Mouse (Mus musculus) common myeloid progenitor, adult 5-6 weeks (primary cell): ENCODE measurements at regions not wholly inside any gene's neighbourhood (a gene's known extent, or its start where the extent isn't known, plus 50 kb on each side); places are given as distances from the start of the nearest gene placed in this dataset.

Experiments used
- ATAC-seq: replicated peaks from 2 replicates; pipeline ENCODE4 v1.8.0; 2016; ENCODE audit warnings: low read depth, mild to moderate bottlenecking, moderate TSS enrichment, inconsistent platforms; ENCODE audit not compliant: poor library complexity, severe bottlenecking

DNA sequence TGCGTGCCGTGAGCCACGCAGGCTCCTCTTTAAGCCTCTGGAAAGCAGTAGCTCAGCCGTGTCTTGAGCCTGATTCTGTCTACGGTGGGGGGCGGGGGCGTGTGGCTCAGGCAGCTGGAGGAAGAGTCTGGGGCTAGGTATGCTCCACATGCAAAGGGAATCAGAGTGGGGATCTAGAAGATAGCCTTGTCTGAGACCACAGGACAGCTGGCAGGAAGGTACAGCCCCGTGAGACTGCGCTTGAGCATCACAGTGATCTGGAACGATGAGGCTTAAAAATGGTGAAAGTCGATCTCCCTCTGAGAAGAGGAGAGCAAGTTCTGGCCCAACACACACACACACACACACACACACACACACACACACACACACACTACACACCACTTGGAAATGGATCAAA lies 488.7 kb downstream of the Fam19a5 start:
- no peak for ATAC-seq

DNA sequence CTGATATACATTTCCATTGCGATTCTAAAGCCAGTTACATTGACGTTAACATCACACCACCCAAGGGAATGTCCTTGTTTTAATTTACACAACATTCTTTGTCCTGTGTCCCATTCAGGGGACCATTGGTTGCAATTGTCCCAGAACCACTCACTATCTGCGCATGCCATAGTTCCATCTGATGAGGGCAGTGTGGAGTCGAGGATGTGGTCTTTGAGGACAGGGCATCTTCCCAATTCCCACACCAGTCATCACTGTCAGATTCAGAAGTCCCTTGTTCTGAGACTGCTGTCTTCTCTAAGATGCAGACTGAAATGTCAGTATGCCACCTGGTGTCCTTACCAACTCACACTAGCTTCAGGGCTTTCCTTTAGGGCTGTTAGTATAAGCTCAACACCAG lies 489.6 kb downstream of the Fam19a5 start:
- ATAC-seq, result no peak

DNA sequence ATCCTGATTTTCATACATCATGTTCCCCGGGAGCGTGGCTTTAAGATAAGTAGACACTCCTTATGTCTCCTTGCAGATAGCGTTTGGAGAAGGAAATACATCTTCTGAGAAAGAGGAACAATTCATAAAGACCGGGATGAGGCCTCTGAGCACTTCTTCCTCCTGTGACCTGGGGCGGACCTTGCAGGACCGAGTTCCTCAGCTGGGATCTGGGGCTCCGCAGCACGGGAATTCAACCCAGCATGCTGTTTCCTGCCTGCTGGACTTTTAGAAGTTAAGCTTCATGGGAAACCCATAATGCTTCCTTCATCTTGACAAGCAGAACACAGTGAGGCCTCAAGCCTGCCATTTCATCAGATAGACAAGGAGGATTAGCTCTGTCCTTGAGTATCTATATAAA lies 491.4 kb downstream of the Fam19a5 start:
- no peak for ATAC-seq

DNA sequence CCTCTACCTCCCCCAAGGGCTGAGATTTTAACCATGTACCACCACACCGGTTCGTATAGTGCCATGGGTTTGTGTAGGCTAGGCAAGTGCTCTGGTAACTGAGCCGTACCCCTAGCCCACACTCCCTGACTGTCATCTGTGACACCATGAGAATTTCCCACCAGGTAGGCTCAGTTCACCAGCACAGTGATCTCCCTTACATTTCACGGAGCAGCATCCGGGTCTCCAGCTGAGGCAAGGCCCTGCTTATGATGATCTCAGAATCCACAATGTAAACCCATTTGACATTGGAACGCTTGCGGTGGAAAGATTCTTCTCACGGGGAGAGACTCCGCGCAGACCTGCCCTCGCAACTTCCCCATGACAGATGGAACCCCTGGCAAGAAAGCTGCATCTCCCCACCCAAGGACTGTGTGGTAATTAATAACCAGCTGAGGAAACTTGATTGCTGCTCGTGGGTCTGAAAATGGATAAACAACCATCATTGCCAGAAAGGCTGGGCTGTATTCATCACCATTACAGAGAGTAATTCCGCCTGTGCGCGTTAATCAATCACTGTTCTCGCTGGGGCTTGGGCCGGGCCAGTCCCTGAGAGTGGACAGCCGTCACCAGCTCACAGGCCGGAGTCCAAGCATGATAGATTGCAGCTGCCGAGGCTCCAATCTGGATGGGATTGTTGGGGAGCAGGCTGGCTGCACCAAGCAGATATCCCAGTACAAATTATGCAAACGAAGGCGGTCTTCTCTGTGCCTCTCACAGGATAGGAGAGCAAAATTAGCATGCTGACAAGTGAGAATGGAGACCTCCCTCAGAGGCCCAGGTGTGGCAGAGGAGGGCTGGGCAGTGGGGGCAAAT lies 492.3 kb downstream of the Fam19a5 start:
- no peak for ATAC-seq

GRCm38 (mm10) chr15:88037606-88038005 lies 493.5 kb downstream of the Fam19a5 start:
- ATAC-seq, result no peak

GRCm38 (mm10) chr15:88042821-88043220 lies 498.7 kb downstream of the Fam19a5 start:
- ATAC-seq, result no peak

DNA sequence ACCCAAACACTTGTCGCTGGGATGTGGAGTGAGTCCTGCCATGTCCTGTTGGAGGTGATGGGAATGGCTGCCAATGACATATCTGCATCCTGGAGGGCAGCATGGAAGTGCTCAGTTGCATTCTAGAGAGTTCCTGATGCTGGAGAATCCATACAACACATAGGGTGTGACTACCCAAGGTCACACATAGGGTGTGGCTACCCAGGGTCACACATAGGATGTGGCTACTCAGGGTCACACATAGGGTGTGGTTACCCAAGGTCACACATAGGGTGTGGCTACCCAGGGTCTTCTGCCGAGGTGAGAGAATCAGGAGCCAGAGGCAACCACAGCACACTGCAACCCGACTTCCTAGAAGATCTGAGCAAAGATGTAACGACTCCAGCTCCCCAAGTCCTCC lies 514.0 kb downstream of the Fam19a5 start:
- no peak for ATAC-seq

DNA sequence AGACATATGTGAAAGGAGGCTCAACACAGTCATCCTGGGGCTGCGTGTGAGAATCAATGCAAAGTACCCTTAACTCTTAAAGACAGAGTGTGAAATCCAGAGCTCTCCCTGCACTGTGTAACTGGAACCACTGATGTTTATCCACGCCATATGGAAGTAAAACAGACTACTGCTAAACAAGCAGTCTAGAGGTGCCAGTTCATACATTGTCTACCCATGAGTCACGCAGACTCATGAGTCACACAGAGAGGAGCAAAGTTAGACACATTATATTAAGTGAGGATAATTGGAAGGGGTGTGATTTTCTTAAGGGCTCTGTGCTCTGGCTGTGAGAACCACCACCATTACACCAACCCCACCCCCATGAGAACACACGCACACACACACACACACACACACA lies 516.8 kb downstream of the Fam19a5 start:
- no peak for ATAC-seq

- ATAC-seq, result no peak
These were observed 518.9 kb downstream of the Fam19a5 start for GRCm38 (mm10) chr15:88063041-88063440.

DNA sequence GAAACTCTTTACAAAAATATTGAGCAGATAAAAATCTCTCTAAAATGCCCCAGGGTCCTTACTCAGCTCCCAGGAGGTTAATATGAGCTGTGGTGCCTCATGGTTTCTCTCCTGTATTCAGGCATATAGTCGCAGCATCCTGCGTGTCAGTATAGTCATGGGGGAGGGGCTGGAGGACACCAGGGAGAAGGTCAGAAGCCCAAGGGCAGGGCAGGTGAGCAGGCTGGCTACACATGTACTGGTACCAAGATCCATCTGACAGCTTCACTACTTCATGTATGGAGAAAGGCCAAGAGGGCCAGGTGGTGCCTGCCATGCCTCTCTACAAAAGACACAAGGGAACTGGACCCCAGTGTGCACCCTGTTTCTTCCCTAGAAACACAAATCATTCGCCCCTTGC lies 524.4 kb downstream of the Fam19a5 start:
- ATAC-seq, result no peak

DNA sequence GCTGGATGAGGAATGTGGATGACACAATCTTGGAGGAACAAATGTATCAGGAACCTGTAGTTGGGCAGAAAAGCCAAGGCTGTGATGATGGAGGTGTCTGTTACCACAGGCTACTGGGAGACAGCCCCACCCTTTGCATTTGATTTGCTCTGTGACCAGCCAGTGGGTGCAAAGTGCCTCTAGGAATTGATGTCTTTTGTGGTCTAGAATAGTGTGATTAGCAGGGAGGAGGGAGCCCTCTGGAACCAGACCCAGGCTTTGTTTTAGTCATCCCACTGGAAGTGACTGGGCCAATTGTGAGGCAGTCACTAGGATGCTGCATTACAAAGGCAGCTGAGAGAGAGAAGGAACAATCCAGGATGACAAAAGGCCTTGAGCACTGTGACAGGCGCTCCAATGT lies 527.4 kb upstream of the Zdhhc25 start:
- ATAC-seq, result no peak

GRCm38 (mm10) chr15:88083911-88084310 lies 516.2 kb upstream of the Zdhhc25 start:
- ATAC-seq, result no peak

DNA sequence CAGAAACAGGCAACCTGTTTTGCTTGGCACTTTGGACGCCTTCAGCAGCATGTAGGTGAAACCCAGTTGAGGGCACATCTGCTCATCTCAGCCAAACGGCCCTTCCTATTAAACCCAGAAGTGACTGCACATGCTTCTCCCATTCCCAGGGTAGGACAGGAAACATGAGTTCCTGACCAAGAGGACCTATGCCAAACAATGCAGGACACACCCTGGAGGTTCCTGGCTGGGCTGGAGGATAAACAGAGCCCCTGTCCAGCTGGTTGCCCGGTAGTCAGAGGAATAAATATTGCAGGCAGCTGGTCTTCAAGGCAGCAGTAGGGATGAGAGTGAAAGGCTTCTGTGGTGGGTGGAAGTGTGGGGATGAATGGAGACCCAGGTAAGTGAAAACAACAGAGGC lies 514.5 kb upstream of the Zdhhc25 start:
- no peak for ATAC-seq

- no peak for ATAC-seq
These were observed 510.6 kb upstream of the Zdhhc25 start for GRCm38 (mm10) chr15:88089486-88089885.

DNA sequence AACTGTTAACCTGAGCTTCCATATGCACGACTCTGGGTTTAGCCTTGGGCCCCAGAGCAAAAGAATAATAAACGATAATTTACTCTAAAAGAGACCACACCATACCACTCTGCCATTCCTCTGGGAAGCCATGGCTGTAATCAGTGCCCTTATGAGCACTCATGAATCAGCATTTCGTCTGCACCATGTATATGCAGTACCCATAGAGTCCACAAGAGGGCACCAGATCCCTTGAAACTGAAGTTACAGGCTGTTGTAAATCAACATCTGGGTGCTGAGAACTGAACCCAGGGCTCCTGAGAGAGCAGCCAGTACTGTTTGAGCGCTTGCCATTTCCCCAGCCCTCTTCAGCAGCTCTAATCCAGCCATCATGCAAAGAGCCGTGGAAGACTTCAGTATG lies 508.7 kb upstream of the Zdhhc25 start:
- no peak for ATAC-seq

- ATAC-seq, result no peak
These were observed 479.7 kb upstream of the Zdhhc25 start for GRCm38 (mm10) chr15:88120376-88120775.

DNA sequence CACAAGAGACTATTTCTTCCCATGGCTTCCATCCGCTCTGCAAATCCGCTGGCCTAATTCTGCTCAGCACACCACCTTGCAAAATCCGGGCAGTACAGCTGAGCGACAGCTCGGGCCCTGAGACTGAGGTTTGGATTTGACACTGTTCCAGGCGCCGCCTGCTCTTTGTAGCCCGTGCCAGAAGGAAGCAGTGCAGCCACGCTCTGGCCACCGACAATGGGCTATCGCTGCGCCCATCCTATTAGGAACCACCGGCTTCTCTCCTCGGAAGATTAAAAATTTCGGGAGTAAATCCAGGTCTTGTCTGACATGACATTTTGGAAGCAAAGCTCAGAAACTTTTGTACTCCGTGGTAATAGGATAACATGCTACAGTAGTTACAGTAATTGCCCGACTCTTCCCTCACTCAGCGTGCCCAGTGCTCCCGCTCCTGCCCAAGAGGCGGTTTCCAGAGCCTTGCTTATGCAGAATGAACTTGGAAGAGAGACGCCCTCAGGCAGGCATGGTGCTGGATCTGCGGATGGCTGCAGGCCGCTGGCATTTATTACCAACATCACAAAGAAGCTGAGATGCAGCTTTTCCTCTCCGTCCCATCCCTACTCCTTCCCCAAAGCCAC lies 476.1 kb upstream of the Zdhhc25 start:
- no peak for ATAC-seq

GRCm38 (mm10) chr15:88146118-88146517 lies 454.0 kb upstream of the Zdhhc25 start:
- no peak for ATAC-seq

GRCm38 (mm10) chr15:88151199-88151598 lies 448.9 kb upstream of the Zdhhc25 start:
- no peak for ATAC-seq

DNA sequence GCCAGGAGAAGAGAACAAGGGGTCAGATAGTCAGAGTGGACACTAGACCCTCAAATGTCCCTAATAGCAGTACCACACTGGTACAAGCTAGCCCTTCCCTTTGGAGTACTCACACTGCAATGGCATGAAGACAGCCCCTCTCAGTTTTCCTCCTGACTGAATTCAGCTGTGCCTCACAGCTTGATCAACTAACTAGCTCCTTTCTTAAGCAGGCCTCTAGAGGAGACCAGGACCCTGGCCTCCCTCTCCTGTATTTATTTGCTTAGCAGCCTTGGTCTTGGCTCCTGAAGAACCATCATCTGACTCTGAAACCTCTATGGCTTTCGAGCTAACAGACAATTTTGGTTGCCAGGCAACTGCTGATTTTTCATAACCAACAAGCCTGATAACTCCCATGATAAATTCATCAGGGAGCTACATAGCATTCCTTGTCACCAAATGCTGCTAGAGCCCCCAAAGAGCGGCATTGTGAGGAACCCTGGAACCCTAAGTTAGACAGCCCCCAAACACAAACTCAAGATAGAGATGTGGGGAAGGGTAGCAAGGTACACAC lies 440.4 kb upstream of the Zdhhc25 start:
- ATAC-seq, result no peak

DNA sequence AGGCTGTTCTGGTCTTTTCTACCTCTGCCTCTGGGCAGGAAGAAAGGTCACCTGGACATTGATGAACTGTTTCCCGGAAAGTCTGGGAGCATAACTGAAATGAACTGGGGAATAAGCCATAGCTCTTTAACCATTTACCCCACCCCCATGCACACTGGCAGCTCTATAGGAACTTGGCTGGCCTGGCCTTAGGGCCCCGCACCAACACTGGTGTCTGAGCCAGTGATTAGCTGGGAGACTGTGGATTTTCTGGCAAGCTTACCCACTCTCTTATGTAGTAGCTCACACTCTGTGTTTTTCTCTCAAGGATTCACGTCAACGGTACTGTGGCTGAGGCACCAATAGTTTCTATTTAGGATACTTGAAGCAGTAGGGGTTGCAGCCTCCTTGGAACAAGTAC lies 439.8 kb upstream of the Zdhhc25 start:
- no peak for ATAC-seq

- no peak for ATAC-seq
These were observed 436.7 kb upstream of the Zdhhc25 start for GRCm38 (mm10) chr15:88163438-88163837.
